Comparison of ENCODE assay signal across 20 mouse cellular contexts in the genomic region with DNA sequence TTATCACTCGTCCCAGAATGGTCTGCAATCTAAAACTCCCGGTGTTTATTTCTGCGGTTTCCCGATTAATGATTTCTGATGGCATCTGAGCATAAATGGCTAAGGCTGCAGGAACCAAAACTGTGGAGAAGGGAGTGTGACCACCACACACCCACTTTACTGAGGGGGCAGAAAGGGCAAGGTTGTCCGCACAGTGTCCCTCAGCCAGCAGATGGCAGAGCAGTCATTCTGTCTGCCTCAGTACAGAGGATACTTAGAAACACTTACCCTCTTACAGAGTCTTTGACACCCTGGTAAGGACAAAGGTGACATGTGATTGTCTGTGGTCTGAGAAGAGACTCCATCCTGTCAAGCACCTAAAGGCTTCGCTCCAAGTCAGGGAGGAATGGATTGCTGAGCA. TPM values are rescaled to one million over a fixed set of nuclear protein-coding genes. Genes with fewer than 3 reads are reported as not detected.
DNase-seq lines count a peak whose midpoint lies in the region; ATAC-seq and TF ChIP-seq lines count a peak whose summit lies in the region.
"Had no signal": no experiment of that assay in that cellular context is flagged by ENCODE, and none has a peak within 500 bp of the region (broad histone marks: within the 10 kb centered on the region; RNA-seq: fewer than 3 reads in every experiment).

No protein-coding gene starts in this region.

- H3K4me3 ChIP-seq in gastrocnemius, adult 2 months, result no peak overlapping the region
- no peak overlapping the region for H3K4me3 ChIP-seq in thymus, adult 2 months (ENCODE audit: control insufficient read depth, insufficient read depth, low read length)
- H3K4me3 ChIP-seq: embryonic facial prominence, embryonic 15.5 days; limb, embryonic 15.5 days; neural tube, embryonic 12.5 days had no signal

- CTCF ChIA-PET in Patski (lab: Charles Lee), result no interaction called here

- POLR2A ChIA-PET in Patski (lab: Charles Lee), result no interaction called here

- H3K4me1 ChIP-seq in thymus, adult 2 months (replicated peaks; ENCODE audit: control insufficient read depth, insufficient read depth, low read length), result no peaks in the 10 kb centered on the region
- H3K4me1 ChIP-seq: embryonic facial prominence, embryonic 15.5 days; limb, embryonic 15.5 days; neural tube, embryonic 12.5 days had no signal

- in situ Hi-C loops in Patski (cut with MboI; ENCODE audit: low pct_unique_long_range_greater_than_20kb), result no loop called here

- DNase-seq in gastrocnemius, adult 2 months, result no peak
- no peak for DNase-seq in gastrocnemius, postnatal 36 days
- peak; percentile 10 for DNase-seq in left cerebral cortex, postnatal 4 days
- DNase-seq in left cerebral cortex, postnatal 36 days (ENCODE audit: low spot score in 2 of 2), result no peak
- peak; percentile 33 for DNase-seq in 416B (ENCODE audit: low read depth)
- no peak for DNase-seq in Patski (ENCODE audit: low read depth, low spot score)
- no peak for DNase-seq in urinary bladder, postnatal 4 days (ENCODE audit: low spot score in 2 of 2)
- no peak for DNase-seq in thymus, adult 2 months
- DNase-seq: cerebellum, postnatal 25 days; kidney, adult 11 months; spleen, adult 18-20 months had no signal

- H3K36me3 ChIP-seq in thymus, adult 2 months (ENCODE audit: control insufficient read depth, insufficient read depth, low read length), result no peaks in the 10 kb centered on the region
- H3K36me3 ChIP-seq: embryonic facial prominence, embryonic 15.5 days; limb, embryonic 15.5 days; neural tube, embryonic 12.5 days had no signal

- intact Hi-C loops in gastrocnemius, adult 2 months (cut with DNase I), result no loop called here
- intact Hi-C loops in gastrocnemius, postnatal 36 days (cut with DNase I), result no loop called here
- intact Hi-C loops in left cerebral cortex, postnatal 4 days (cut with DNase I), result no loop called here
- intact Hi-C loops in left cerebral cortex, postnatal 36 days (cut with DNase I), result no loop called here

- ATAC-seq in Patski, result no peak
- ATAC-seq: forebrain, embryonic 14.5 days; midbrain, embryonic 16.5 days had no signal

- TF ChIP-seq CTCF in gastrocnemius, adult 2 months (IDR thresholded peaks at IDR 0.05), result 0 out of 2 replicates have a peak, but pooled peaks have one; percentile 8
- TF ChIP-seq CTCF in Patski (IDR thresholded peaks at IDR 0.05), result peak; percentile 55
- no peak for TF ChIP-seq CTCF in thymus, adult 2 months (IDR thresholded peaks at IDR 0.05; ENCODE audit: borderline replicate concordance, control insufficient read depth, extremely low read depth, insufficient read depth, low read length, poor library complexity)

- WGBS in thymus, adult 2 months, result 84% methylated on average over 6 of the region's 6 CpGs

- TF ChIP-seq POLR2A in thymus, adult 2 months (IDR thresholded peaks at IDR 0.05; ENCODE audit: control insufficient read depth, extremely low read depth, insufficient read depth, low read length, poor library complexity), result no peak

- no peaks in the 10 kb centered on the region for H3K27me3 ChIP-seq in Patski
- H3K27me3 ChIP-seq in thymus, adult 2 months (ENCODE audit: control insufficient read depth, insufficient read depth, low read length), result 0 out of 2 replicates have a peak, but pooled peaks cover 2% of the 10 kb centered on the region
- H3K27me3 ChIP-seq: limb, embryonic 15.5 days had no signal

- H3K27ac ChIP-seq in gastrocnemius, adult 2 months, result no peak overlapping the region
- no peak overlapping the region for H3K27ac ChIP-seq in thymus, adult 2 months (ENCODE audit: control insufficient read depth, insufficient read depth, low read length)
- H3K27ac ChIP-seq: embryonic facial prominence, embryonic 15.5 days; limb, embryonic 15.5 days; neural tube, embryonic 12.5 days had no signal

RNA-seq across cellular contexts. Expression of gene Gsx1, which starts 23.4 kb away (rescaled TPM):
- not detected for total RNA-seq in gastrocnemius, adult 2 months (2021)
- total RNA-seq in gastrocnemius, postnatal 36 days (2021), result not detected
- 1 to 10 TPM; 1.3 to 1.8 TPM for total RNA-seq in left cerebral cortex, postnatal 4 days (2021)
- total RNA-seq in left cerebral cortex, postnatal 36 days (2021), result under 1 TPM; 0.17 to 0.52 TPM
- not detected for polyA plus RNA-seq in Patski (2021)
- polyA plus RNA-seq in thymus, adult 2 months (2012; rRNA removed), result not detected in 2 replicates
- total RNA-seq: adrenal gland, adult 18-20 months; heart, adult 8-10 months; hematopoietic stem cell, adult 5-6 weeks had no signal
- polyA plus RNA-seq: embryonic facial prominence, embryonic 15.5 days; large intestine, adult 2 months; limb, embryonic 15.5 days had no signal

Comparison
In these comparisons a context has a peak if more than half of its experiments do, and no peak if none do; other contexts are left out.
1. DNase-seq: peak in left cerebral cortex, postnatal 4 days (single experiment) and 416B (single experiment); none in gastrocnemius, adult 2 months (single experiment), gastrocnemius, postnatal 36 days (0 of 2), left cerebral cortex, postnatal 36 days (0 of 2), Patski (single experiment), urinary bladder, postnatal 4 days (0 of 2) and thymus, adult 2 months (single experiment).